Mouse (Mus musculus) cerebellum, adult 2 months (tissue): ENCODE measurements around the gene Sarnp. TPM values are rescaled to one million over a fixed set of nuclear protein-coding genes. Genes with fewer than 3 reads are reported as not detected.

ENCODE experiments used
- DNase-seq, 2 experiments: peaks; one replicate each; pipeline ENCODE4 v3.0.0; 2021
- H3K27ac ChIP-seq: fragments of 200-500 bp; 2 replicates; pipeline ENCODE4 v1.5.1; 2012; ENCODE audit warnings: low read length, control low read depth, inconsistent platforms; ENCODE audit not compliant: insufficient read depth
- H3K27me3 ChIP-seq: fragments of 200-500 bp; 2 replicates; pipeline ENCODE4 v1.6.1; 2012; ENCODE audit warnings: inconsistent platforms, mild to moderate bottlenecking, low read length, moderate library complexity; ENCODE audit not compliant: control insufficient read depth, insufficient read depth
- H3K4me1 ChIP-seq: fragments of 200-500 bp; 2 replicates; pipeline ENCODE4 v1.6.1; 2011; ENCODE audit warnings: low read length; ENCODE audit not compliant: control insufficient read depth, insufficient read depth
- H3K4me3 ChIP-seq: fragments of 200-500 bp; replicated peaks from 2 replicates; pipeline ENCODE3; 2011; ENCODE audit warnings: mild to moderate bottlenecking, low read depth, low read length, control low read depth; ENCODE audit not compliant: insufficient read depth
- CTCF ChIP-seq: fragments of 200-500 bp; IDR thresholded peaks from 2 replicates; pipeline ENCODE4 v1.5.1; 2011; ENCODE audit warnings: low read depth, mild to moderate bottlenecking, control low read depth, low read length, moderate library complexity, borderline replicate concordance; ENCODE audit not compliant: insufficient read depth
- POLR2A ChIP-seq: fragments of 200-500 bp; IDR thresholded peaks from 2 replicates; pipeline ENCODE4 v1.6.1; 2011; ENCODE audit warnings: low read length, control low read depth, borderline replicate concordance; ENCODE audit not compliant: insufficient read depth
- WGBS: fragments of 180-500 bp; shearing (Covaris S2); methylation state at CpG from one replicate; pipeline ENCODE4 v1.1.7; 2018; 5-methylcytosine and 5-hydroxymethylcytosine counted together
- polyA plus RNA-seq: library from polyadenylated mRNA; depleted of rRNA; stranded (reverse); fragments of >200 nt; gene quantifications from 2 replicates; pipeline ENCODE4 v1.2.3, GENCODE M21; 2012

The Sarnp gene
- polyA plus RNA-seq, 1 experiment, result 60.2 TPM

DNA sequence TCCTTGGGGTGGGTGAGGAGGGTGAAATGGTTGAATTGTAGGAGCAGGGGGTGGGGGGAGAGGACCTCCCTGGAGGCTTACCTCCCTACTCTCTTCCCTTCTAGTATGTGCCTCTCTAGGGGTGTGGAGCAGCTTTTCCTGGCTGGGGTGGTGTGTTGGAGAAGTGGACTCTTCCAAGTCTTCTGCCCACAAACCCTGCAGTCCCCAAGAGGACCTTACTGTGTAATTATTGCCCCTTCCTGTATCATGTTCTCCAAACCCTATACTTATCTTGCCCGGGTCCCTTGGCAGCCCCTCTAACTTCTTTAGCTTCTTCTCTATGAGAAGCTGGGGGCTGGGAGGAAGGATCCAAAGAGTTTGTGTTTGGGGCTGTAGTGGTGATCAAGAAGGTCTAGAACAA lies 79.7 kb downstream of the Sarnp start:
- Histone ChIP-seq H3K27me3 (no peaks in the 10 kb centered on the region), H3K4me1 (0 out of 2 replicates have a peak, but pooled peaks cover 3% of the 10 kb centered on the region), H3K27ac (no peak overlapping the region), H3K4me3 (no peak overlapping the region)
- 29% methylated on average over 1 of the region's 1 CpGs for WGBS
- TF ChIP-seq CTCF (no peak), POLR2A (no peak)
- no peak for DNase-seq

DNA sequence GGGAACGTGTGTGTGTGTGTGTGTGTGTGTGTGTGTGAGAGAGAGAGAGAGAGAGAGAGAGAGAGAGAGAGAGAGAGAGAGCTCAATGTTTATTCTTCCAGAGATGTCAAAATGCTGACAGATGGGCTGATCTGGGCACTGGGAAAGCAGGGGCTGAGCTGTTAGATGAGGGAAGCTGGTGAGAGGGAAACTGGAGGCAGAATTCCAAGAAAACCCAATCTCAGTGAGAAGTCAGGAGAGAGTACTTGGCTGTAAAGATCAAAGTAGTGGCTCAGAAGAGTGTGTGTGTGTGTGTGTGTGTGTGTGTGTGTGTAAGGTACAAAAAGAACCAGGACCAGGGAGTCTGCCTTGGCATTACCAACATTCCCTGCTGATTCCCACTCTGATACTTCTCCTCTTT lies 80.4 kb downstream of the Sarnp start:
- no peaks in the 10 kb centered on the region for H3K4me1 ChIP-seq
- DNase-seq, result no peak
- no peaks in the 10 kb centered on the region for H3K27me3 ChIP-seq
- no peak overlapping the region for H3K27ac ChIP-seq
- 14% methylated on average over 1 of the region's 1 CpGs for WGBS
- H3K4me3 ChIP-seq, result no peak overlapping the region
- TF ChIP-seq POLR2A, result no peak

DNA sequence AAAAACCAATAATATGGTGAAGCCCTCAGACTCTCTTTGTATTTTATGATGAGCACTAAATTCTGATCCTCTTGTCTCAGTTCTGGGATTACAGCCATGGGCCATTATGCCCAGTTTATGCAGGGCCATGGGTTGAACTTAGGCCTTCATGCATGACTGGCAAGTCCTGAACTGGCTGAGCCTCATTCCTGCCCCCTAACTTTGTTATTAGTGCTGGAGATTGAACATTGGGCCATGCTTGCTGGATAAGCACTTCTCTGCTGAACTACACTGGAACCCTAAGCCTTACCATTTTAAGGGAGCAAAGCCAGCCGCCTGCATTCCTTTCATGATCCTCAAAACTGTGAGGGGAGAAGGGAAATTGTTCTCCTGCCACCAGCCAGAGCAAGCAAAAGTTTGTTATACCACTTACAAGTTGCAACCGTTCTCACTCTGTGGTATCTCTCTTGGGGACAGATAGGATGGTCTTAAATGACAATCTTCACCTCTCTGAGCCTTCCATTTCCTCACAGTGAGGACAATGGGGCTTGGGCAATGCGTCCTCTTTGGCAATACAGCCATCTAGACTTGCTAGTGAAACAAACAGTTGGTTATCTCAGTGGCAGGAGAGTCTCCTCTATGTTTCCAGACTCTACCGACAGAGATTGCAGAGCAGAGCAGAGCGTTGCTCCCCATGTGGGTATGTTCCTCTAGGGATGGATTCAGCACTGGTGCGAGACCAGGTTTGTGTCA lies 82.8 kb downstream of the Sarnp start:
- no peak overlapping the region for H3K4me3 ChIP-seq
- 84% methylated on average over 6 of the region's 6 CpGs for WGBS
- H3K4me1 ChIP-seq, result no peaks in the 10 kb centered on the region
- no peak for TF ChIP-seq POLR2A
- TF ChIP-seq CTCF, result no peak
- no peaks in the 10 kb centered on the region for H3K27me3 ChIP-seq
- DNase-seq, result no peak
- H3K27ac ChIP-seq, result no peak overlapping the region

DNA sequence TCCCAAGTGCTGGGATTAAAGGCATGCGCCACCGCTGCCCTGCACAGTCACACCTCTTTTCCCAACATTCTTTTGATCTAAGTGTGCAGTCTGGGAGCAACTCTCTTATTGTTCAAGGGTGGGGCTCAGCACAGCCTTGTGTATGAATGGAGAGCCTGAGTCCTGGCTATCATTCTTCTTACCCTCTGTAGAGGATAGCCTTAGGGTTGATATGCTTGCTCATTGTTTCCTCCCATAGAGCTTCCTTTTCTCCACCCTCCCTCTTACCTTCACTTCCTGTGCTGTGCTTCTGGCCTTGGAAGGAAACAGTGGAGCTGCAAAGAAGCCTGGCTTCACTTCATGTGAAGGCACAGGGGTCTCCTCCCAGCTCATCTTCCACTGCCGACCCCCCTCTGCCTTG lies 83.6 kb downstream of the Sarnp start, which contains the start of gene Cd63:
Gene Cd63, plus strand, starts transcription at position 292 of the 400 bp plus-strand sequence.
- H3K27me3 ChIP-seq, result no peaks in the 10 kb centered on the region
- TF ChIP-seq POLR2A (no peak), CTCF (no peak)
- DNase-seq, result no peak
- no peak within 1 kb of the TSS for H3K4me3 ChIP-seq
- H3K4me1 ChIP-seq, result no peaks in the 10 kb centered on the region
- 92% methylated on average over 3 of the region's 3 CpGs for WGBS
- H3K27ac ChIP-seq, result no peak within 1 kb of the TSS

DNA sequence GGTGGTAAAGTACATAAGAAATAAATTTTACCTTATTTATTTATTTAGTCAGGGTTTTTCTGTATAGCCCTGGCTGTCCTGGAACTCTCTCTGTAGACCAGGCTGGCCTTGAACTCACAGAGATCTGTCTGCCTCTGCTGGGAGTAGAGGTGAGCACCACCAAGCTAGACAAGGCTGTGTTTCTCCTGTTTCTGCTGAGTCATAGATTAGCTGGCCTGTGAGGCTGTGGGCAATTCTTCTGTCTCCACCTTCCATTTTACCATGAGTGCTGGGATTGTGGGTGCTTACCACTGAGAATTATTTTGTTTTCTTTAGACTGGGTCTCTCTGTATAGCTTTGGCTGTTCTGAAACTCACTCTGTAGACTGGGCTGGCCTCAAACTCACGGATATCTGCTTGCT lies 84.3 kb downstream of the Sarnp start:
- DNase-seq, result no peak
- no peak overlapping the region for H3K27ac ChIP-seq
- TF ChIP-seq CTCF, result no peak
- no peak for TF ChIP-seq POLR2A
- 77% methylated on average over 1 of the region's 1 CpGs for WGBS
- no peaks in the 10 kb centered on the region for H3K27me3 ChIP-seq
- no peaks in the 10 kb centered on the region for H3K4me1 ChIP-seq
- H3K4me3 ChIP-seq, result no peak overlapping the region

DNA sequence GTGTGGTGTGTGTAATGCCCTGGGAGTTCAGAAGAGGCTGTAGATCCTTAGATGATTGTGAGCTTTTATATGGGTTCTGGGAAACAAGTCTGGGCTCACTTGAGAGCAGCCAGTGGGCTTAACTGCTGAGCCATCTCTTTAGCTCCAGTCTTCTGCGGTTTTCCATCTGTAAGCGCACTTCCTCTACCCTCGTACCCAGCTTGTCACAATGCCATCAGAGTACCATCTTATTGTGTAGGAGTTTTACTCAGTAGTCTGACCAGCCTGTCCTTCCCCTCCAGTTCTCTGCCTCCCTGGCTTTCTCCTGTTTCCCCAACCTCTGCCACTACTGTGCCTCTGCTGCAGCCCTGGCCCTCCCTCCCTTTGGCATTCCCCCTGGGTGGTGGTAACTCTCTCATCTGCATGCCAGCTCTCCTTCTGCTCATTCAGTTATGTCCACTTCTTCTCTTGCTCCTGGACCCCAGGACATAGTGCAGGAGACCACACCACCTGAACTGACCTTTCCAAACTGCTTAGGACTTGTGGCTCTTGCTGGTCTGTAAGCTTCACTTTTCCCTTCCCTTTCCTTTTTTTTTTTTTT lies 85.4 kb downstream of the Sarnp start:
- Histone ChIP-seq H3K27me3 (no peaks in the 10 kb centered on the region), H3K4me3 (no peak overlapping the region), H3K4me1 (no peaks in the 10 kb centered on the region), H3K27ac (no peak overlapping the region)
- WGBS, result 75% methylated on average over 3 of the region's 3 CpGs
- TF ChIP-seq CTCF, result no peak
- TF ChIP-seq POLR2A, result no peak
- DNase-seq, result no peak

DNA sequence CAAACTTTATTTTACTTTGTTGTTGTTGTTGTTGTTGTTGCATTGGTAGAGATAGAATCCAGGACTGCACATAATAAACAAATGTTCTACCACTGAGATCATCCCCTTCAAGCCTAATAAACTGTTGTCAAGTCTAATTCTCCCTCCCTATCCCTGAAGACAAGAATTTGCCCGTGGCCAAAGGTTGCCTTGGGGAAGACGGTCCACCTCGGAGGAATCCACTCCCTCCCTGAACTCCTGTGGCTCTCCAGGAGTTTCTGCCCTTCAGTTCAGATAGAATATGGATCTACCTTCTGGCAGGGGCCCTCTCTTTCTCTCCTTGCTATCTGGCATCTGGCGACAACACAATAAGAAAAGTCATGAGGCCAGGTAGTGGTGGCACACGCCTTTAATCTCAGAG lies 87.7 kb downstream of the Sarnp start:
- TF ChIP-seq POLR2A (no peak), CTCF (no peak)
- 59% methylated on average over 5 of the region's 5 CpGs for whole genome bisulfite sequencing
- no peak overlapping the region for H3K27ac ChIP-seq

More for the DNA sequence above, 87.7 kb downstream of the Sarnp start:
- no peaks in the 10 kb centered on the region for H3K27me3 ChIP-seq
- DNase-seq, result no peak
- H3K4me3 ChIP-seq, result no peak overlapping the region
- no peaks in the 10 kb centered on the region; the same call in 1 of the 2 replicates for H3K4me1 ChIP-seq
